Mouse (Mus musculus): ENCODE measurements around the gene Lef1.

Gene Lef1

GRCm38 (mm10) chr3:131107301-131108093 is 2.8 kb upstream of the Lef1 start:
- peak in 1 of 2 experiments; percentile 33 for DNase-seq (ENCODE audit: inconsistent age in 2 of 2, low spot score in 1 of 2)

GRCm38 (mm10) chr3:131108094-131108653 is 2.1 kb upstream of the Lef1 start:
- no peak for DNase-seq (ENCODE audit: inconsistent age in 2 of 2, low spot score in 1 of 2)

- peak in 1 of 2 experiments; percentile 68 for DNase-seq (ENCODE audit: inconsistent age in 2 of 2, low spot score in 1 of 2)
Observed at GRCm38 (mm10) chr3:131109066-131109685, 1.1 kb upstream of the Lef1 start.

GRCm38 (mm10) chr3:131109686-131110070 is 593 bp upstream of the Lef1 start:
- DNase-seq (ENCODE audit: inconsistent age in 2 of 2, low spot score in 1 of 2): no peak

- DNase-seq (ENCODE audit: inconsistent age in 2 of 2, low spot score in 1 of 2): peak; percentile 54 to 87
Observed at GRCm38 (mm10) chr3:131111151-131111850, 1.0 kb downstream of the Lef1 start.

GRCm38 (mm10) chr3:131111851-131112572 is 1.7 kb downstream of the Lef1 start:
- peak; percentile 73 to 91 for DNase-seq (ENCODE audit: inconsistent age in 2 of 2, low spot score in 1 of 2)

GRCm38 (mm10) chr3:131112573-131112955 is 2.3 kb downstream of the Lef1 start:
- DNase-seq (ENCODE audit: inconsistent age in 2 of 2, low spot score in 1 of 2): no peak

- peak in 1 of 2 experiments; percentile 66 for DNase-seq (ENCODE audit: inconsistent age in 2 of 2, low spot score in 1 of 2)
Observed at GRCm38 (mm10) chr3:131113029-131113428, 2.8 kb downstream of the Lef1 start.

- DNase-seq (ENCODE audit: inconsistent age in 2 of 2, low spot score in 1 of 2): no peak
Observed at GRCm38 (mm10) chr3:131116116-131116515, 5.8 kb downstream of the Lef1 start.

- DNase-seq (ENCODE audit: inconsistent age in 2 of 2, low spot score in 1 of 2): no peak
Observed at GRCm38 (mm10) chr3:131117352-131117751, 7.1 kb downstream of the Lef1 start.

- DNase-seq (ENCODE audit: inconsistent age in 2 of 2, low spot score in 1 of 2): no peak
Observed at GRCm38 (mm10) chr3:131117883-131118282, 7.6 kb downstream of the Lef1 start.

GRCm38 (mm10) chr3:131119435-131119834 is 9.2 kb downstream of the Lef1 start:
- peak in 1 of 2 experiments; percentile 38 for DNase-seq (ENCODE audit: inconsistent age in 2 of 2, low spot score in 1 of 2)

GRCm38 (mm10) chr3:131123501-131123900 is 13.2 kb downstream of the Lef1 start:
- no peak for DNase-seq (ENCODE audit: inconsistent age in 2 of 2, low spot score in 1 of 2)

GRCm38 (mm10) chr3:131125873-131126272 is 15.6 kb downstream of the Lef1 start:
- DNase-seq (ENCODE audit: inconsistent age in 2 of 2, low spot score in 1 of 2): no peak

GRCm38 (mm10) chr3:131126438-131126837 is 16.2 kb downstream of the Lef1 start:
- DNase-seq (ENCODE audit: inconsistent age in 2 of 2, low spot score in 1 of 2): no peak

GRCm38 (mm10) chr3:131134003-131134402 is 23.7 kb downstream of the Lef1 start:
- no peak for DNase-seq (ENCODE audit: inconsistent age in 2 of 2, low spot score in 1 of 2)

GRCm38 (mm10) chr3:131135434-131135833 is 25.2 kb downstream of the Lef1 start:
- DNase-seq (ENCODE audit: inconsistent age in 2 of 2, low spot score in 1 of 2): no peak

GRCm38 (mm10) chr3:131136455-131136854 is 26.2 kb downstream of the Lef1 start:
- peak; percentile 29 to 66 for DNase-seq (ENCODE audit: inconsistent age in 2 of 2, low spot score in 1 of 2)

GRCm38 (mm10) chr3:131137119-131137781 is 27.0 kb downstream of the Lef1 start:
- peak; percentile 67 to 87 for DNase-seq (ENCODE audit: inconsistent age in 2 of 2, low spot score in 1 of 2)

- no peak for DNase-seq (ENCODE audit: inconsistent age in 2 of 2, low spot score in 1 of 2)
Observed at GRCm38 (mm10) chr3:131138224-131138623, 28.0 kb downstream of the Lef1 start.
